Mouse (Mus musculus) heart, embryonic 16.5 days (tissue): Measurements from ENCODE around the gene Gm3488. TPM values are rescaled to one million over a fixed set of nuclear protein-coding genes. Genes with fewer than 3 reads are reported as not detected.
"Not testable (repeated sequence)": the region's sequence is repeated elsewhere in the genome, so short reads cannot be mapped to it uniquely, and the experiment has no call there.

ENCODE experiments used
- ATAC-seq: fragments of 200-750 bp; cut with Nextera tagmentation; replicated peaks from 2 replicates; pipeline ENCODE4 v1.8.0; 2017; ENCODE audit warnings: moderate number of reproducible peaks; ENCODE audit not compliant: insufficient read depth, low FRiP score; ENCODE audit errors: extremely low read depth
- H3K27ac ChIP-seq: fragments of 300-500 bp; sonication (generic); 2 replicates; pipeline ENCODE4 v1.5.1; 2014; ENCODE audit warnings: mild to moderate bottlenecking, low read length, control low read depth, moderate library complexity
- H3K27me3 ChIP-seq: fragments of 300-500 bp; sonication (generic); 2 replicates; pipeline ENCODE4 v1.6.1; 2014; ENCODE audit warnings: low read length, mixed read lengths; ENCODE audit not compliant: control insufficient read depth, insufficient read depth
- H3K36me3 ChIP-seq: fragments of 300-500 bp; sonication (generic); 2 replicates; pipeline ENCODE4 v1.6.1; 2014; ENCODE audit not compliant: control insufficient read depth, insufficient read depth
- H3K4me1 ChIP-seq: fragments of 300-500 bp; sonication (generic); 2 replicates; pipeline ENCODE4 v1.6.1; 2014; ENCODE audit warnings: low read length, mixed read lengths; ENCODE audit not compliant: control insufficient read depth, insufficient read depth
- H3K4me2 ChIP-seq: fragments of 300-500 bp; sonication (generic); 2 replicates; pipeline ENCODE4 v1.6.1; 2014; ENCODE audit warnings: low read depth, mild to moderate bottlenecking, control low read depth, low read length
- H3K4me3 ChIP-seq: fragments of 300-500 bp; sonication (generic); 2 replicates; pipeline ENCODE4 v1.5.1; 2014; ENCODE audit warnings: mild to moderate bottlenecking, control low read depth, low read length
- H3K9ac ChIP-seq: fragments of 300-500 bp; sonication (generic); 2 replicates; pipeline ENCODE4 v1.6.1; 2014; ENCODE audit warnings: low read length, control low read depth
- H3K9me3 ChIP-seq: fragments of 300-500 bp; sonication (generic); replicated peaks from 2 replicates; pipeline ENCODE4 v1.6.1; 2016; ENCODE audit warnings: low read length; ENCODE audit not compliant: control insufficient read depth
- WGBS: fragments of 180-500 bp; shearing (Covaris S2); extraction: QIAGEN DNeasy Blood & Tissue Kit; methylation state at CpG from one replicate; pipeline ENCODE4 v1.1.7; 2014; 5-methylcytosine and 5-hydroxymethylcytosine counted together
- polyA plus RNA-seq: library from polyadenylated mRNA; unstranded; fragments of >200 nt; fragmentation: Nextera tagmentation; extraction: Ambion mirVana; gene quantifications from 2 replicates; pipeline ENCODE4 v1.2.1, GENCODE M21; 2015

Gm3488 gene
- 0.11 and 0.75 TPM in 2 replicates for polyA plus RNA-seq

- not testable (repeated sequence) for H3K27ac ChIP-seq, H3K4me1 ChIP-seq, ATAC-seq, H3K9ac ChIP-seq, H3K9me3 ChIP-seq, H3K27me3 ChIP-seq, H3K4me3 ChIP-seq, H3K36me3 ChIP-seq, H3K4me2 ChIP-seq
- no CpG with 5 or more reads among the region's 35 CpGs for WGBS
Measured at GRCm38 (mm10) chr14:5501374-5501773, at the start of gene Gm3488. TSS of gene Gm3488 (plus strand) at chr14:5501674.

DNA sequence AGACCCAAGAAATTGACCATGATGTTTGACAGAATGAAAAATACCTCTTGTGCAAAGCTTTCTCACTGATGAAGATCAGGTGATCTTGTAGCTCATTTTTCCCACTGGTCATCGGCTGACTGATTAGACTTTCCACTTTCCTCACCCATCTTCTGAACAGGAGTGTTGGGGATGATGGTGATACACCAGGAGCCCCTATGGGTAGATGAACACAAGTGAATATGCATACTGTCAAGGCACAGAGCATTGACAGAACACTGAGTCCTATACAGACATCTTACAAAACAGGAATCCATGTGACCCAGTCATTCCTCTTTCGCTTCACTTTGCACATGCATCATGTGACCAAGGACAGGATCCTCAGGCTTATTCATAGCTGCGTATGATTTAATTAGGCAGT is 46.1 kb upstream of the Gm3488 start, which contains the start of gene Gm3194:
Gene Gm3194, minus strand, starts transcription at position 101 of the 400 bp plus-strand sequence.
- not testable (repeated sequence) for H3K27me3 ChIP-seq, H3K4me3 ChIP-seq, H3K27ac ChIP-seq, H3K36me3 ChIP-seq, H3K4me2 ChIP-seq, H3K9me3 ChIP-seq, H3K4me1 ChIP-seq, H3K9ac ChIP-seq, ATAC-seq
- WGBS = no CpG with 5 or more reads among the region's 3 CpGs

GRCm38 (mm10) chr14:5460469-5460868 is 41.0 kb upstream of the Gm3488 start:
- not testable (repeated sequence) for H3K9me3 ChIP-seq, H3K4me1 ChIP-seq, H3K9ac ChIP-seq, ATAC-seq, H3K4me2 ChIP-seq, H3K27me3 ChIP-seq, H3K4me3 ChIP-seq, H3K27ac ChIP-seq, H3K36me3 ChIP-seq
- no CpG with 5 or more reads among the region's 19 CpGs for WGBS

DNA sequence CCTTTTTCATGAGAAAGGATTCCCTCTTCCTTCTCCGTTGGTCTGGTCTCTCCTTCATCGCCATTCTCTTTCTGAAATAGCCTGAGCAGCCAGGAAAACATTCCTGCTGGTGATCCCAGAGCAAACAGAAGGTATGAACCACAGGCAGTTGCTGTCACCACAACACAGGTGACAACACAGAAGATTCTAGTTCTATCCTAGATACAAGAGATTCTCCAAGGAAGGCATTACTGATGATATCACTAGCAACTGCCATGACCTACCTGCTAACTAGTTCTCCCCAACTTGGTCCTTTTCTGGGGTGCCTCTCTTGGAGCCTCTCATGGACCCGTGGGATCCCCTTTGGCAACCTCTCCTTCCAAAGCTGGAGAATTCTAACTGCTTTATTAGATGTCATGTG is 23.7 kb upstream of the Gm3488 start, which contains the start of gene Gm8246:
Gene Gm8246, minus strand, starts transcription at position 101 of the 400 bp plus-strand sequence.
- H3K4me2 ChIP-seq, H3K9me3 ChIP-seq, H3K4me3 ChIP-seq, H3K36me3 ChIP-seq, H3K27me3 ChIP-seq, ATAC-seq, H3K4me1 ChIP-seq, H3K27ac ChIP-seq, H3K9ac ChIP-seq: not testable (repeated sequence)
- no CpG with 5 or more reads among the region's 3 CpGs for WGBS

DNA sequence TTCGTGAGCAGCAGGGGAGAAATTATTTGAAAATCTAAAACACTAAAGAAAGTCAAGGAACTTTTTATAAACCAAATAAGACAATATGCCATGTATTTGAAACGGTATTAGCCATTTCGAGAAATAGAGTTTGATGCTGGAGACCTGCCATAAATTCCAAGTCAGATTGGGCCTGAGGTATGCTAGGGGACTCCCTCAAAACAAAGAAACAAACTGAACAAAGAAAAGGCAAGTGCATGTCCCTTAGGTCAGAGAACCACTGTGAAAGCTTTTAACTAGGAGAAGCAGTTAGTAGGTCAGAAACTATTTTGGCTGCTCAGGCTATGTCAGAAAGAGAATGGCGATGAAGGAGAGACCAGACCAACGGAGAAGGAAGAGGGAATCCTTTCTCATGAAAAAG is 17.6 kb upstream of the Gm3488 start, which contains the start of gene Gm3187:
Gene Gm3187, plus strand, starts transcription at position 301 of the 400 bp plus-strand sequence.
- not testable (repeated sequence) for H3K9ac ChIP-seq, H3K4me3 ChIP-seq, H3K27ac ChIP-seq, H3K27me3 ChIP-seq, H3K4me2 ChIP-seq, H3K9me3 ChIP-seq, H3K4me1 ChIP-seq, ATAC-seq, H3K36me3 ChIP-seq
- whole genome bisulfite sequencing = 65% methylated on average over 4 of the region's 5 CpGs

- H3K4me1 ChIP-seq, ATAC-seq, H3K4me2 ChIP-seq, H3K27ac ChIP-seq, H3K9ac ChIP-seq, H3K36me3 ChIP-seq, H3K9me3 ChIP-seq, H3K27me3 ChIP-seq, H3K4me3 ChIP-seq: not testable (repeated sequence)
- WGBS = no CpG with 5 or more reads among the region's 2 CpGs
Measured at GRCm38 (mm10) chr14:5538196-5538595, 36.7 kb downstream of the Gm3488 start, which contains the start of gene Gm3532. TSS of gene Gm3532 (plus strand) at chr14:5538496.

Other genes with a start within 250 kb of the Gm3488 start
- gene Gm3526, start 241.1 kb upstream of the Gm3488 start, polyA plus RNA-seq = 0.12 TPM in 1 of 2 replicates, not detected in the other
- gene Gm3542, start 166.7 kb upstream of the Gm3488 start, polyA plus RNA-seq = not detected in 2 replicates
- gene Gm3500, start 112.6 kb upstream of the Gm3488 start, polyA plus RNA-seq = not detected in 2 replicates
- gene Gm3194, start 46.2 kb upstream of the Gm3488 start, polyA plus RNA-seq = 0.10 and 0.26 TPM in 2 replicates
- gene Gm8246, start 23.8 kb upstream of the Gm3488 start, polyA plus RNA-seq = not detected in 2 replicates
- not detected in 2 replicates for gene Gm3187, start 17.5 kb upstream of the Gm3488 start, polyA plus RNA-seq
- gene Gm3532, start 36.8 kb downstream of the Gm3488 start, polyA plus RNA-seq = 0.17 TPM in 1 of 2 replicates, not detected in the other
- not detected in 2 replicates for gene Gm8265, start 131.4 kb downstream of the Gm3488 start, polyA plus RNA-seq
- gene Gm9603, start 185.8 kb downstream of the Gm3488 start, polyA plus RNA-seq = not detected in 2 replicates
- 0.07 TPM in 1 of 2 replicates, not detected in the other for gene Gm3373, start 239.9 kb downstream of the Gm3488 start, polyA plus RNA-seq